Mouse (Mus musculus) forebrain, embryonic 12.5 days (tissue): ENCODE measurements around the gene Vmn1r229. TPM values are rescaled to one million over a fixed set of nuclear protein-coding genes. Genes with fewer than 3 reads are reported as not detected.

Source experiments
- ATAC-seq: fragments of 200-750 bp; cut with Nextera tagmentation; 2 replicates; pipeline ENCODE4 v1.8.0; 2017; ENCODE audit warnings: moderate TSS enrichment; ENCODE audit not compliant: low FRiP score
- H3K27ac ChIP-seq: fragments of 300-500 bp; sonication (generic); 2 replicates; pipeline ENCODE4 v1.5.1; 2016; ENCODE audit warnings: mild to moderate bottlenecking
- H3K27me3 ChIP-seq: fragments of 300-500 bp; sonication (generic); 2 replicates; pipeline ENCODE4 v1.6.1; 2016; ENCODE audit warnings: mild to moderate bottlenecking
- H3K36me3 ChIP-seq: fragments of 300-500 bp; sonication (generic); replicated peaks from 2 replicates; pipeline ENCODE4 v1.6.1; 2016; ENCODE audit warnings: mild to moderate bottlenecking
- H3K4me1 ChIP-seq: fragments of 300-500 bp; sonication (generic); 2 replicates; pipeline ENCODE4 v1.6.1; 2016
- H3K4me2 ChIP-seq: fragments of 300-500 bp; sonication (generic); 2 replicates; pipeline ENCODE4 v1.6.1; 2016; ENCODE audit warnings: mild to moderate bottlenecking, moderate library complexity
- H3K4me3 ChIP-seq: fragments of 300-500 bp; sonication (generic); replicated peaks from 2 replicates; pipeline ENCODE4 v1.5.1; 2016; ENCODE audit warnings: mild to moderate bottlenecking
- H3K9ac ChIP-seq: fragments of 300-500 bp; sonication (generic); 2 replicates; pipeline ENCODE4 v1.6.1; 2016; ENCODE audit warnings: mild to moderate bottlenecking
- H3K9me3 ChIP-seq: fragments of 300-500 bp; sonication (generic); 2 replicates; pipeline ENCODE4 v1.6.1; 2016
- WGBS: fragments of 180-500 bp; shearing (Covaris S2); methylation state at CpG from one replicate; pipeline ENCODE4 v1.1.7; 2016; 5-methylcytosine and 5-hydroxymethylcytosine counted together
- polyA plus RNA-seq: library from polyadenylated mRNA; unstranded; fragments of >200 nt; fragmentation: Nextera tagmentation; extraction: Ambion mirVana; gene quantifications from 2 replicates; pipeline ENCODE4 v1.2.1, GENCODE M21; 2016

The Vmn1r229 gene
- 0.01 TPM in 1 of 2 replicates, not detected in the other for polyA plus RNA-seq

- Histone ChIP-seq H3K27ac (no peak within 1 kb of the TSS), H3K36me3 (no peaks in the 10 kb centered on the region), H3K4me1 (no peaks in the 10 kb centered on the region), H3K4me3 (no peak within 1 kb of the TSS), H3K9me3 (peaks cover 5% of the 10 kb centered on the region; the same call in 1 of the 2 replicates), H3K4me2 (no peak within 1 kb of the TSS), H3K9ac (no peak within 1 kb of the TSS), H3K27me3 (no peaks in the 10 kb centered on the region)
- ATAC-seq: no peak
- WGBS: 72% methylated on average over 1 of the region's 1 CpGs
Observed at GRCm38 (mm10) chr17:20811255-20811654, at the start of gene Vmn1r229. TSS of gene Vmn1r229 (plus strand) at chr17:20811555.

GRCm38 (mm10) chr17:20786057-20786456, 25.3 kb upstream of the Vmn1r229 start, which contains the start of gene Vmn1r228:
TSS of gene Vmn1r228 (minus strand) at chr17:20786157.
- ATAC-seq: no peak
- no peak within 1 kb of the TSS for H3K4me2 ChIP-seq
- H3K4me3 ChIP-seq: no peak within 1 kb of the TSS
- H3K27me3 ChIP-seq: no peaks in the 10 kb centered on the region
- H3K9me3 ChIP-seq: peaks cover 8% of the 10 kb centered on the region; the same call in 1 of the 2 replicates
- H3K36me3 ChIP-seq: no peaks in the 10 kb centered on the region
- no peaks in the 10 kb centered on the region for H3K4me1 ChIP-seq
- no peak within 1 kb of the TSS for H3K9ac ChIP-seq
- H3K27ac ChIP-seq: no peak within 1 kb of the TSS

- H3K4me3 ChIP-seq: no peak within 1 kb of the TSS
- H3K36me3 ChIP-seq: no peaks in the 10 kb centered on the region
- WGBS: 20% methylated on average over 1 of the region's 1 CpGs
- no peaks in the 10 kb centered on the region for H3K27me3 ChIP-seq
- peaks cover 5% of the 10 kb centered on the region; the same call in 1 of the 2 replicates for H3K9me3 ChIP-seq
- H3K4me2 ChIP-seq: no peak within 1 kb of the TSS
- H3K9ac ChIP-seq: no peak within 1 kb of the TSS
- no peaks in the 10 kb centered on the region for H3K4me1 ChIP-seq
- H3K27ac ChIP-seq: no peak within 1 kb of the TSS
- no peak for ATAC-seq
Observed at GRCm38 (mm10) chr17:20840144-20840543, 28.8 kb downstream of the Vmn1r229 start, which contains the start of gene Vmn1r230. TSS of gene Vmn1r230 (plus strand) at chr17:20840444.

Other genes with a start within 250 kb of the Vmn1r229 start
- gene Vmn2r109, start 246.8 kb upstream of the Vmn1r229 start, polyA plus RNA-seq: not detected in 2 replicates
- gene Vmn2r110, start 215.1 kb upstream of the Vmn1r229 start, polyA plus RNA-seq: 0.06 and 0.14 TPM in 2 replicates
- gene Fpr-rs3, start 186.7 kb upstream of the Vmn1r229 start, polyA plus RNA-seq: not detected in 2 replicates
- gene Vmn1r226, start 128.7 kb upstream of the Vmn1r229 start, polyA plus RNA-seq: not detected in 2 replicates
- gene Vmn1r227, start 81.7 kb upstream of the Vmn1r229 start, polyA plus RNA-seq: not detected in 2 replicates
- gene Vmn1r228, start 25.4 kb upstream of the Vmn1r229 start, polyA plus RNA-seq: not detected in 2 replicates
- gene Vmn1r230, start 28.9 kb downstream of the Vmn1r229 start, polyA plus RNA-seq: not detected in 2 replicates
- gene Vmn1r231, start 93.5 kb downstream of the Vmn1r229 start, polyA plus RNA-seq: not detected in 2 replicates
- gene Vmn1r232, start 108.2 kb downstream of the Vmn1r229 start, polyA plus RNA-seq: not detected in 2 replicates
- 482 and 503 TPM in 2 replicates for gene Ppp2r1a, start 133.8 kb downstream of the Vmn1r229 start, polyA plus RNA-seq
- not detected in 2 replicates for gene Vmn1r233, start 184.9 kb downstream of the Vmn1r229 start, polyA plus RNA-seq
- 19.0 and 20.3 TPM in 2 replicates for gene Zfp160, start 197.3 kb downstream of the Vmn1r229 start, polyA plus RNA-seq